Mouse (Mus musculus): Measurements from ENCODE around the gene Zbtb24. TPM values are rescaled to one million over a fixed set of nuclear protein-coding genes. Genes with fewer than 3 reads are reported as not detected.

The Zbtb24 gene
- polyA plus RNA-seq, 2 experiments: 19.0 to 21.3 TPM

DNA sequence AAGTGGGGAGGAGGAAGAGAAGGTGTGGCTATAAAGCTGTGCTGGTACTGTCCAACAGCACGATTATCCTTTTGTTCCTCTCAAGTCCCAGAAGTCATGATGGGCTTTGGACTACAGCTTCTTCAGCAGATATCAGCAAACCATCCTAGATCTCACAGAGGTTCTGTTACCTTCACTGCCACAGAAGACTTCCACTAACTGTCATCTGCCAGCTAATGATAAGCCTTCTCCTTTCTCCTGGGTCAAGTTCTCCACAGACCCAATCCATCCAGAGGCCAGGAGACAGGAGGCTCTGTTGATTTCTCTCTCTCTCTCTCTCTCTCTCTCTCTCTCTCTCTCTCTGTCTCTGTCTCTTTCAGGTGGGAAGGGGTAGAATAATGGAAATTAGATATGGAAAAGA lies 2.0 kb upstream of the Zbtb24 start:
- TF ChIP-seq POLR2A (IDR thresholded peaks at IDR 0.05; ENCODE audit: borderline replicate concordance, extremely low read depth, insufficient read depth, insufficient read length): no peak
- WGBS: 72% methylated on average over 1 of the region's 1 CpGs

GRCm38 (mm10) chr10:41449684-41450083 lies 499 bp upstream of the Zbtb24 start:
- peaks cover 26% of the 10 kb centered on the region for H3K36me3 ChIP-seq (ENCODE audit: control insufficient read depth, insufficient read depth, low read length)
- H3K27ac ChIP-seq (replicated peaks; ENCODE audit: low read depth, low read length): peak overlapping the region; percentile 59
- peak overlapping the region; percentile 78 for H3K4me3 ChIP-seq (replicated peaks; ENCODE audit: low read length)
- H3K27me3 ChIP-seq (ENCODE audit: control insufficient read depth, insufficient read depth, low read length): no peaks in the 10 kb centered on the region
- TF ChIP-seq POLR2A (IDR thresholded peaks at IDR 0.05; ENCODE audit: borderline replicate concordance, extremely low read depth, insufficient read depth, insufficient read length): no peak
- peak; percentile 45 for ATAC-seq (ENCODE audit: low FRiP score, low read depth)
- H3K9me3 ChIP-seq (ENCODE audit: control insufficient read depth, low read length): no peaks in the 10 kb centered on the region
- H3K4me1 ChIP-seq (ENCODE audit: control insufficient read depth, insufficient read depth, low read length): 0 out of 2 replicates have a peak, but pooled peaks cover 5% of the 10 kb centered on the region
- peak overlapping the region; percentile 72 for H3K4me2 ChIP-seq (replicated peaks; ENCODE audit: low read depth, low read length, severe bottlenecking)
- DNase-seq (ENCODE audit: low spot score): peak; percentile 16
- WGBS: 14% methylated on average over 14 of the region's 14 CpGs
- H3K9ac ChIP-seq (ENCODE audit: low read depth, low read length, severe bottlenecking): peak overlapping the region; percentile 62

More for the DNA sequence above, 2.0 kb upstream of the Zbtb24 start:
- ATAC-seq (ENCODE audit: low FRiP score, low read depth) (no peak), DNase-seq (ENCODE audit: low spot score) (no peak)
- H3K9ac ChIP-seq (ENCODE audit: low read depth, low read length, severe bottlenecking): no peak overlapping the region
- H3K36me3 ChIP-seq (ENCODE audit: control insufficient read depth, insufficient read depth, low read length): peaks cover 16% of the 10 kb centered on the region
- no peak overlapping the region for H3K27ac ChIP-seq (replicated peaks; ENCODE audit: low read depth, low read length)
- no peaks in the 10 kb centered on the region for H3K27me3 ChIP-seq (ENCODE audit: control insufficient read depth, insufficient read depth, low read length)
- H3K4me2 ChIP-seq (replicated peaks; ENCODE audit: low read depth, low read length, severe bottlenecking): no peak overlapping the region
- H3K4me1 ChIP-seq (ENCODE audit: control insufficient read depth, insufficient read depth, low read length): 0 out of 2 replicates have a peak, but pooled peaks cover 5% of the 10 kb centered on the region
- H3K4me3 ChIP-seq (replicated peaks; ENCODE audit: low read length): no peak overlapping the region
- no peaks in the 10 kb centered on the region for H3K9me3 ChIP-seq (ENCODE audit: control insufficient read depth, low read length)

DNA sequence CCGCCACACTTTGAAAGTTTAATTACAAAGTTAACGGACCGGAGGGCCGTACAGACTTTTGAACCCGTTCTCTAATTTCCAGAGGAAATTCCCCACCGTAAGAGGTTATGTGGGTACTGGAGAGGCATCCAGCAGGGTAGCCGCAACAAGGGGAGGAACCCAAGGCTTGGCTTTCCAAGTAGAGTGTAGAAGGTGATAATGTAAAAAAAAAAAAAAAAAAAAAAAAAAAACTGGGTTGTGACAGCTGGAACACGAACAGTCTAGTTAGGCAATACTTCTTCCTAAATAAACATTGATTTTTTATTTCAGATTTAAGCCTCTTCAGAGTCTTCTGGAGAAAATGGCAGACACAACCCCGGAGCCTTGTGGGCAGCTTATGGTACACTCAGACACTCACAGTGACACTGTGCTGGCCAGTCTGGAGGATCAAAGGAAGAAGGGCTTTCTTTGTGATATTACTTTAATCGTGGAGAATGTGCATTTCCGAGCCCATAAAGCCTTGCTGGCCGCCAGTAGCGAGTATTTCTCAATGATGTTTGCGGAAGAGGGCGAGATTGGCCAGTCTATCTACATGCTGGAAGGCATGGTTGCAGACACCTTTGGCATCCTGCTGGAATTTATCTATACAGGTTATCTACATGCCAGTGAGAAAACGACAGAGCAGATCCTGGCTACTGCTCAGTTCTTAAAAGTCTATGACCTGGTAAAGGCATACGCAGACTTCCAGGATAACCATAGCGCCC lies 768 bp downstream of the Zbtb24 start:
- no peak for DNase-seq (ENCODE audit: low spot score)
- H3K27ac ChIP-seq (replicated peaks; ENCODE audit: low read depth, low read length): no peak overlapping the region; the same call in 1 of the 2 replicates

DNA sequence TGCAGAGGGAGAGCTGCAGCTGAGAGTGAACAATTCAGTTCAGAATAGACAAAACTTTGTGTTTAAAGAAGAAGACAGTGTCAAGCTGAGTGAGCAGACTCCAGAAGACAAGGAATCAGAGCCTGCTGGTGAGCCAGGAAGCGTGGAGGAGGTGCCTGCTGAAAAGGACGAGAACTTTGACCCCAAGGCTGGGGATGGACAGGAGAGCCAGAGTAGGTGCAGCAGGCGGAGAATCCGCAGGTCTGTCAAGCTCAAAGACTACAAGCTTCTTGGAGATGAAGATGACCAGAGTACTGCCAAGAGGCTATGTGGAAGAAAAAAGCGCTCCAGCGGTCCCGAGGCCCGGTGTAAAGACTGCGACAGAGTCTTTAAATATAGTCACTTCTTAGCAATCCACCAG lies 1.5 kb downstream of the Zbtb24 start:
- no peak overlapping the region for H3K4me3 ChIP-seq (replicated peaks; ENCODE audit: low read length)
- no peak for DNase-seq (ENCODE audit: low spot score)
- H3K9me3 ChIP-seq (ENCODE audit: control insufficient read depth, low read length): no peaks in the 10 kb centered on the region
- ATAC-seq (ENCODE audit: low FRiP score, low read depth): no peak
- 0 out of 2 replicates have a peak, but pooled peaks cover 5% of the 10 kb centered on the region for H3K4me1 ChIP-seq (ENCODE audit: control insufficient read depth, insufficient read depth, low read length)
- no peak overlapping the region for H3K27ac ChIP-seq (replicated peaks; ENCODE audit: low read depth, low read length)
- H3K27me3 ChIP-seq (ENCODE audit: control insufficient read depth, insufficient read depth, low read length): no peaks in the 10 kb centered on the region
- no peak overlapping the region for H3K4me2 ChIP-seq (replicated peaks; ENCODE audit: low read depth, low read length, severe bottlenecking)
- TF ChIP-seq POLR2A (IDR thresholded peaks at IDR 0.05; ENCODE audit: borderline replicate concordance, extremely low read depth, insufficient read depth, insufficient read length): no peak
- no peak overlapping the region for H3K9ac ChIP-seq (ENCODE audit: low read depth, low read length, severe bottlenecking)
- 95% methylated on average over 9 of the region's 9 CpGs for WGBS
- H3K36me3 ChIP-seq (ENCODE audit: control insufficient read depth, insufficient read depth, low read length): peaks cover 41% of the 10 kb centered on the region

More for the DNA sequence above, 768 bp downstream of the Zbtb24 start:
- H3K4me1 ChIP-seq (ENCODE audit: control insufficient read depth, insufficient read depth, low read length): 0 out of 2 replicates have a peak, but pooled peaks cover 5% of the 10 kb centered on the region
- no peaks in the 10 kb centered on the region for H3K9me3 ChIP-seq (ENCODE audit: control insufficient read depth, low read length)
- peak overlapping the region; percentile 72 for H3K4me2 ChIP-seq (replicated peaks; ENCODE audit: low read depth, low read length, severe bottlenecking)
- no peaks in the 10 kb centered on the region for H3K27me3 ChIP-seq (ENCODE audit: control insufficient read depth, insufficient read depth, low read length)
- peak overlapping the region; percentile 62 for H3K9ac ChIP-seq (ENCODE audit: low read depth, low read length, severe bottlenecking)
- H3K4me3 ChIP-seq (replicated peaks; ENCODE audit: low read length): peak overlapping the region; percentile 78
- TF ChIP-seq POLR2A (IDR thresholded peaks at IDR 0.05; ENCODE audit: borderline replicate concordance, extremely low read depth, insufficient read depth, insufficient read length): no peak
- peaks cover 35% of the 10 kb centered on the region for H3K36me3 ChIP-seq (ENCODE audit: control insufficient read depth, insufficient read depth, low read length)
- 0 out of 2 replicates have a peak, but pooled peaks have one; percentile 13 for ATAC-seq (ENCODE audit: low FRiP score, low read depth)
- WGBS: 54% methylated on average over 18 of the region's 18 CpGs

GRCm38 (mm10) chr10:41452791-41453190 lies 2.6 kb downstream of the Zbtb24 start:
- Histone ChIP-seq H3K27ac (replicated peaks; ENCODE audit: low read depth, low read length) (no peak overlapping the region), H3K4me3 (replicated peaks; ENCODE audit: low read length) (no peak overlapping the region), H3K36me3 (ENCODE audit: control insufficient read depth, insufficient read depth, low read length) (peaks cover 47% of the 10 kb centered on the region), H3K4me2 (replicated peaks; ENCODE audit: low read depth, low read length, severe bottlenecking) (no peak overlapping the region), H3K9me3 (ENCODE audit: control insufficient read depth, low read length) (no peaks in the 10 kb centered on the region), H3K4me1 (ENCODE audit: control insufficient read depth, insufficient read depth, low read length) (0 out of 2 replicates have a peak, but pooled peaks cover 5% of the 10 kb centered on the region), H3K27me3 (ENCODE audit: control insufficient read depth, insufficient read depth, low read length) (no peaks in the 10 kb centered on the region), H3K9ac (ENCODE audit: low read depth, low read length, severe bottlenecking) (no peak overlapping the region)
- no peak for TF ChIP-seq POLR2A (IDR thresholded peaks at IDR 0.05; ENCODE audit: borderline replicate concordance, extremely low read depth, insufficient read depth, insufficient read length)
- DNase-seq (ENCODE audit: low spot score): no peak
- 93% methylated on average over 3 of the region's 3 CpGs for WGBS
- no peak for ATAC-seq (ENCODE audit: low FRiP score, low read depth)
